Mouse (Mus musculus): ENCODE data around the gene Ell. TPM values are rescaled to one million over a fixed set of nuclear protein-coding genes. Genes with fewer than 3 reads are reported as not detected.

The Ell gene
- polyA plus RNA-seq, 1 experiment from 2014 or later, result 13.5 TPM

DNA sequence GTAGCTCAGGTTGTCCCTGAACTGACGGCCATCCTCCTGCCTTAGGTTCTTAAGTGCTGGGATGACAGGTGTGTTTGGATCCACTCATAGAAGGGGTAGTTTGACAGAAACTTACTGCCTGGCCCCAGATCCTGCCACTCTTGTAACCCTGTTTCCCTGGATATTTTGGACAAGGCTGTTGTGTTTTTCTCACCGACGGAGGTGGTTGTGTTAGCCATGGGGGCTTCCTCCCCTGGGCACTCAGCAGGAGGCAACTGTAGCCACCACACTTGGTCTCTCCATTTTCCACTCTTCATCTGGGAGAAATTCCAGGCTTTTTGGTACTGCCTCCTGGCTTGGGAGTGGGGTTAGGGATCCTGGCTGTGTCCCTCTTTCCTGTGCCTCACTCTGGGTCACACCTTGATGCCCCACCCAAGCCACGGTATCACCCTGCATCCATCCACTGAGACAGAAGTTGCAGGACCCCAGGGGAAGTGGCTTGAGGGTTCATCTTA lies 803 bp downstream of the Ell start:
- Histone ChIP-seq H3K4me1 (replicated peaks) (peaks cover 47% of the 10 kb centered on the region), H3K9me3 (replicated peaks) (no peaks in the 10 kb centered on the region), H3K9ac (peak overlapping the region; percentile 97), H3K4me3 (peak overlapping the region; percentile 92), H3K36me3 (peaks cover 22% of the 10 kb centered on the region), H3K27me3 (replicated peaks) (no peaks in the 10 kb centered on the region), H3K4me2 (peak overlapping the region; percentile 97), H3K27ac (ENCODE audit: poor library complexity, severe bottlenecking) (peak overlapping the region; percentile 94)
- no peak for ATAC-seq (ENCODE audit: insufficient number of reproducible peaks, low FRiP score)
- 4% methylated on average over 4 of the region's 4 CpGs for WGBS

DNA sequence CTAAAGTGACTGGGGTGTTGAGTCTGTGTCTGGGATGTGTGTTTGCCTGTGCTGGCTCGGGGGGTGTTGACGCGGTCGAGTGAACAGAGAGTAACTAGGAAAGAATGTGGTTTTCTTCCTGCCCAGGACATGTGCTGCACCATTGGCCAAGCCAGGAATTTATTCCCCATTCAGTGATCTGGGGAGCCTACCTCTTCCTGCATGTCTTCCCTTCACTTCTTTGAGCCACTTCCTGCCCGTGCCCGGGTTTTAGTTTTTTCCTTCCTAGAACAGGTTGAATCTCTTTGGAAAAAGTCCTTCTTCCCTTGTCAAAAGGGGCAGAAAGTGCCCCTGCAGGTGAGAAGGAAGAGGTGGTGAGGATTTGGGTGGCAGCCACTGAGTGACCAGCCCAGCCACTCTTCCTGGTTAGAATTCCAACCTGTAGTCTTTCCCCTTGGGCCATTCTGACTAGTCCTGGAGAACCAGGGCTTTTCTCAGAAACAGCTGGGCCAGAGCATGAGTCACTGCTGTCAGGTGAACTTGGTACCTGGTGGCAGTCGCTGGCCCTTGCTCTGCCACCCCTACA lies 1.3 kb downstream of the Ell start:
- WGBS, result 37% methylated on average over 7 of the region's 7 CpGs
- H3K4me3 ChIP-seq, result peak overlapping the region; percentile 92
- peak overlapping the region; percentile 97 for H3K9ac ChIP-seq
- H3K27me3 ChIP-seq (replicated peaks), result no peaks in the 10 kb centered on the region
- peaks cover 50% of the 10 kb centered on the region for H3K4me1 ChIP-seq (replicated peaks)
- ATAC-seq (ENCODE audit: insufficient number of reproducible peaks, low FRiP score), result no peak
- peaks cover 20% of the 10 kb centered on the region for H3K36me3 ChIP-seq
- no peaks in the 10 kb centered on the region for H3K9me3 ChIP-seq (replicated peaks)
- peak overlapping the region; percentile 94 for H3K27ac ChIP-seq (ENCODE audit: poor library complexity, severe bottlenecking)
- peak overlapping the region; percentile 97 for H3K4me2 ChIP-seq

DNA sequence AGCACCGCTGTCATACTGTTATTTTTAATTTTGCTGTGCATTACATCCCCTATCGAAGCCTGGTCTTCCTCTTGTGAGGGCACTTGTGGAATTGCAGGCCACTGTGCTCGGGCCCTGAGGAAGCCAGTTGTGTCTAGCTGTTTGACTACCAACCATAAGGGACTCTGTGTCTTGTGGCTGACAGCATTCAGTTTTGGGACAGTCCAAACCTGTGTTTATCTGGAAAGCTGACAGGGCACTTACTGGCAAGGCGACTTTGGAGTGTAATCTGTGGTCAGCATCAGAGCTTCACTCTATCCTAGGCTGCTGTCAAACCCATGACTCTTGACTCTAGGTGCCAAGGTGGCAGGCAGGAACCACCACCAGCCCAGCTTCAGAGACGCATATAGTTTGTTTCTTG lies 1.8 kb downstream of the Ell start:
- Histone ChIP-seq H3K9me3 (replicated peaks) (no peaks in the 10 kb centered on the region), H3K27ac (ENCODE audit: poor library complexity, severe bottlenecking) (peak overlapping the region; percentile 94; the same call in 1 of the 2 replicates)
- WGBS, result 69% methylated on average over 5 of the region's 5 CpGs

DNA sequence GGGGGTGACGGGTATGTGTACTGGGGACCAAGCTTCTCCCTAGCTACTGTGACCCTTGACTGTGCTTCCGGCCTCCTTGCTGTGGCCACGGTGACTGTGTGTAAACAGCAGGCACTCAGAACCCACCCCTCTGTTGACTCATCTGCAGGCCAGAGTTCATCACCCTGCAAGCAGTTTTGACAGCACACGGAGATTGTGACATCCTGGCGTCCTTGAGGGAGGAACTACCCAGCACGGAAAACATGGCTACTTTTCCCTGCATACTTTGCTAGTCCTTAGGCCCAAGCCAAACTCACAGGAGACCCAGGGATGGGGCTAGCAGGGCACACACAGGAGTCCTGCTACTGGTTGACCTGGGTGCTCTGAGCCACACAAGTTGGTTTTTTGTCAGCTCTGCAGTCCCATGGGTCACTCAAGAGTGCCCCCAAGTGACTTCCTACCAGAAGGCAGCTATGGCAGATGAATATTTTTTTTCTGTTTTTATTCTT lies 5.0 kb downstream of the Ell start:
- peaks cover 4% of the 10 kb centered on the region; the same call in 1 of the 2 replicates for H3K36me3 ChIP-seq
- no peaks in the 10 kb centered on the region for H3K27me3 ChIP-seq (replicated peaks)
- no peak overlapping the region for H3K4me3 ChIP-seq
- 46% methylated on average over 6 of the region's 6 CpGs for WGBS
- H3K4me2 ChIP-seq, result no peak overlapping the region
- H3K27ac ChIP-seq (ENCODE audit: poor library complexity, severe bottlenecking), result peak overlapping the region; percentile 34; the same call in 1 of the 2 replicates
- no peak overlapping the region for H3K9ac ChIP-seq
- peaks cover 63% of the 10 kb centered on the region for H3K4me1 ChIP-seq (replicated peaks)
- ATAC-seq (ENCODE audit: insufficient number of reproducible peaks, low FRiP score), result no peak
- no peaks in the 10 kb centered on the region for H3K9me3 ChIP-seq (replicated peaks)

More for the DNA sequence above, 1.8 kb downstream of the Ell start:
- peaks cover 50% of the 10 kb centered on the region for H3K4me1 ChIP-seq (replicated peaks)
- H3K4me2 ChIP-seq, result peak overlapping the region; percentile 97
- no peak for ATAC-seq (ENCODE audit: insufficient number of reproducible peaks, low FRiP score)
- no peaks in the 10 kb centered on the region for H3K27me3 ChIP-seq (replicated peaks)
- peaks cover 16% of the 10 kb centered on the region for H3K36me3 ChIP-seq
- H3K4me3 ChIP-seq, result peak overlapping the region; percentile 92
- peak overlapping the region; percentile 97 for H3K9ac ChIP-seq

DNA sequence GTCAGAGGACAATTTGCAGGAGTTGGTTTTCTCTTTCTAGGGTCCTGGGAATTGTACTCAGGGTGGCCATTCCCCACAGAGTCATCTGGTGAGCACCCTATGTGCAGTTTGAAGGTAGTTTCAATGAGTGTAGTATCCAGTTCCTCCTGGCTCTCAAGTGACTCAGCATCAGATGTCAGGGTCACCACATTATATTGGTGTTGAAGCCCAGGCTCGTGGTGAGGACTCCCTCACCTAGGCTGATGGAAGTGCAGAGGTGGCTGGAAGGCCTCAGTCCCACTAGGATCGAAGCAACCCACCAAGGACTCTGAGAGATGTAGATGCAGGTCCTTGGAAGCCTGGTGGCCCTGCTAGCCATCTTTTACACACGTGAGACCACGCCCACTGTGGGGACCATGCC lies 7.2 kb downstream of the Ell start:
- no peak for ATAC-seq (ENCODE audit: insufficient number of reproducible peaks, low FRiP score)

DNA sequence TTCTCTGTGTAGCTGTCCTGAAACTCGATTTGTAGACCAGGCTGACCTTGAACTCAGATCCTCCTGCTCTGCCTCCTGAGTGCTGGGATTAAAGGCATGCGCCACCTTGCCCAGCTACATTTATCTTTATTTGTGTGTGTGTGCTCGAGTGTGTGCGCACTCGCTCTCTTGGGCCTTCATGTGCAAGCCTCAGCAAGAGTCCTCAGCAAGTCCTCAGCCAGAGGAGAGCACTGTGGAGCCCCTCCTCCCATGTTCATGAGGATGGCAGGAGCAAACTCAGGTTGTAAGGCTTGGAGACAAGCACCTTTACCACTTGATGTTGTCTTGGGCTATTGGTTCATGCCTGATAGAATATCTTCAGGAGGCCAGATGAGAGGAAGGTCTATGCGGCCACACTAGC lies 8.5 kb downstream of the Ell start:
- 89% methylated on average over 6 of the region's 6 CpGs for WGBS
- H3K9ac ChIP-seq, result no peak overlapping the region
- no peaks in the 10 kb centered on the region for H3K9me3 ChIP-seq (replicated peaks)
- no peaks in the 10 kb centered on the region for H3K27me3 ChIP-seq (replicated peaks)
- peaks cover 65% of the 10 kb centered on the region for H3K4me1 ChIP-seq (replicated peaks)
- H3K4me3 ChIP-seq, result no peak overlapping the region
- H3K4me2 ChIP-seq, result no peak overlapping the region
- H3K27ac ChIP-seq (ENCODE audit: poor library complexity, severe bottlenecking), result 0 out of 2 replicates have a peak overlapping the region, but pooled peaks have one; percentile 16
- peaks cover 4% of the 10 kb centered on the region; the same call in 1 of the 2 replicates for H3K36me3 ChIP-seq
- no peak for ATAC-seq (ENCODE audit: insufficient number of reproducible peaks, low FRiP score)

More for the DNA sequence above, 7.2 kb downstream of the Ell start:
- Histone ChIP-seq H3K4me3 (no peak overlapping the region), H3K9ac (no peak overlapping the region), H3K4me1 (replicated peaks) (peaks cover 56% of the 10 kb centered on the region), H3K27ac (ENCODE audit: poor library complexity, severe bottlenecking) (no peak overlapping the region), H3K36me3 (peaks cover 4% of the 10 kb centered on the region; the same call in 1 of the 2 replicates), H3K4me2 (no peak overlapping the region), H3K27me3 (replicated peaks) (no peaks in the 10 kb centered on the region), H3K9me3 (replicated peaks) (no peaks in the 10 kb centered on the region)
- 77% methylated on average over 4 of the region's 4 CpGs for WGBS

DNA sequence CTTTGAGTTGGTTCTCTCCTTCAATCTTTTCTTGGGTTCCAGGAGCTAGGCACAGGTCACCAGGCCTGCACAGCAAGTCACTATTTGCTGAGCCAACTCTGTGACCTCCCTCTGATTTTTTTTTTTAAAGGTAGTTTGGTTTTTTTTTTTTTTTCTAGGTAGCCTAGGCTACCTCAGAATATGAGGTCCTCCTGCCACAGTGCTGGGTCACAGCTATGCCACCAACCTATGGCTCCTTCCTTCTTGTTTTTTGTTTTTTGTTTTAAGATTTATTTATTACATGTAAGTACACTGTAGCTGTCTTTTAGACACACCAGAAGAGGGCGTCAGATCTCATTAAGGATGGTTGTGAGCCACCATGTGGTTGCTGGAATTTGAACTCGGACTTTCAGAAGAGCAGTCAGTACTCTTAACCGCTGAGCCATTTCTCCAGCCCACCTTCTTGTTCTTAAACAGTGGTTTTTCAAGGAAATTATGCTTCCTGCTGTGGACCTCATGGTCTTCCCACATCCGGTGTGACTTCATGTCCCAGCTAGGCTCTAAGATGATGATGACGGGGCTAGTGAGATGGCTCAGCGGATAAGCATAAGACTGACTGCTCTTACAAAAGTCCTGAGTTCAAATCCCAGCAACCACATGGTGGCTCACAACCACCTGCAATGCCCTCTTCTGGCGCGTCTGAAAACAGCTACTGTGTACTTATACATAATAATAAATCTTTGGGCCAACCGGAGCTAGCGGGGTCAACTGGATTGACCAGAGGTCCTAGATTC lies 10.3 kb downstream of the Ell start:
- no peaks in the 10 kb centered on the region for H3K9me3 ChIP-seq (replicated peaks)

DNA sequence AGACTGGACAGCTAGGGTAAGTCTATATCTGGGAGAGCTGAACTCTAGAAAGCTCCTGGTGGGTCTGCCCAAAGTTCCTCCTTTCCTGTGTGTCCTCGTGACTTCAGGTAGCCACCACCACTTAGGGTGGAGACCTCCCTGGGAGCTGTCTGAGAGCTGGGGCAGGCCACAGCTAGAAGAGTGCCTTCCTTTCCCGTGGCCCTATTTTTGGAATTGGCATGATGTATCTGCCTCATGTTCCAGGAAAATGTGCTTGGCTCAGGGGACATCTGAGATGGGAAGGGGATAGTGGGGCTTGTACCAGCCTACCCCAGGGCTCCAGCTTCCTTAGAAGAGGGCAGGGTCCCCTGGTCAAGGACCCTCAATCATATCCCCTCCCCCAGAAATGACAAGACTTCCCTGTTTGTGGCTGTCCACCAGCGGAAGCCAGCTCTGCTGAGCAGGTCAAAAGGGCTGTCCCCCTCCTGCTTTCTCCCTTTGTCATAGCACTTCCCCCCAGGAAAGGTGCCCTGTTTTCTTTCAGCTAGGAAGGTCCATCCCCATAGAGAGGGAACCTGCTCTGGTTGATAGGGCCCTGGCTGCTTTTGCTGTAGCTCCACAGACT lies 12.4 kb downstream of the Ell start:
- no peak overlapping the region for H3K9ac ChIP-seq
- peaks cover 60% of the 10 kb centered on the region for H3K4me1 ChIP-seq (replicated peaks)
- peak overlapping the region; percentile 49 for H3K27ac ChIP-seq (ENCODE audit: poor library complexity, severe bottlenecking)
- ATAC-seq (ENCODE audit: insufficient number of reproducible peaks, low FRiP score), result 0 out of 2 replicates have a peak, but pooled peaks have one; percentile 17
- H3K4me3 ChIP-seq, result no peak overlapping the region
- H3K9me3 ChIP-seq (replicated peaks), result no peaks in the 10 kb centered on the region
- no peaks in the 10 kb centered on the region for H3K27me3 ChIP-seq (replicated peaks)
- H3K36me3 ChIP-seq, result peaks cover 4% of the 10 kb centered on the region; the same call in 1 of the 2 replicates
- peak overlapping the region; percentile 10; the same call in 1 of the 2 replicates for H3K4me2 ChIP-seq
- 38% methylated on average over 3 of the region's 3 CpGs for WGBS

More for the DNA sequence above, 10.3 kb downstream of the Ell start:
- Histone ChIP-seq H3K4me3 (no peak overlapping the region), H3K27ac (ENCODE audit: poor library complexity, severe bottlenecking) (no peak overlapping the region), H3K27me3 (replicated peaks) (no peaks in the 10 kb centered on the region), H3K4me1 (replicated peaks) (peaks cover 66% of the 10 kb centered on the region), H3K4me2 (no peak overlapping the region), H3K36me3 (peaks cover 4% of the 10 kb centered on the region; the same call in 1 of the 2 replicates), H3K9ac (no peak overlapping the region)
- 88% methylated on average over 10 of the region's 10 CpGs for WGBS
- ATAC-seq (ENCODE audit: insufficient number of reproducible peaks, low FRiP score), result no peak

DNA sequence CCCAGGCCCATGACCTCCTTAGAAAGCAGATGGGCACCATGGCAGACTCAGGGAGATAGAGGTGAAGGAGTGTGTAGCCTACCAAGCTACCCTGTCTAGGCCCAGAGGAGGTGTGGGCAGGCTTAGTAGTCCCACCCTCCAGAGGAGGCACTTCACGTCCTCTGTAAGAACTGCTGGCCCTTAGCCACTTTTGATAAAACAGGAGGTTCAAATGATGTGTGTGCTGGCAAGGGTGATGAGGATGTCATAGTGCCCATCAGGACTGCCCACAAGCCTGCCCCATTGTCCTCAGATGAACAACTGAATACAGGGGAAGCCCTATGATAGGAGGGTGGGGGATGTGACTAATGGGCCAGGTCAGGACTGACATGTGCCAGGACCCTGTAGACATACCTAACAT lies 13.6 kb downstream of the Ell start:
- H3K4me1 ChIP-seq (replicated peaks), result peaks cover 64% of the 10 kb centered on the region
- H3K9me3 ChIP-seq (replicated peaks), result no peaks in the 10 kb centered on the region
- no peaks in the 10 kb centered on the region for H3K27me3 ChIP-seq (replicated peaks)
- WGBS, result 4% methylated on average over 1 of the region's 1 CpGs
- peak overlapping the region; percentile 75; the same call in 1 of the 2 replicates for H3K27ac ChIP-seq (ENCODE audit: poor library complexity, severe bottlenecking)
- H3K36me3 ChIP-seq, result peaks cover 4% of the 10 kb centered on the region; the same call in 1 of the 2 replicates
- H3K4me2 ChIP-seq, result no peak overlapping the region
- peak; percentile 29; the same call in 1 of the 2 replicates for ATAC-seq (ENCODE audit: insufficient number of reproducible peaks, low FRiP score)
- 0 out of 2 replicates have a peak overlapping the region, but pooled peaks have one; percentile 46 for H3K9ac ChIP-seq
- no peak overlapping the region for H3K4me3 ChIP-seq

DNA sequence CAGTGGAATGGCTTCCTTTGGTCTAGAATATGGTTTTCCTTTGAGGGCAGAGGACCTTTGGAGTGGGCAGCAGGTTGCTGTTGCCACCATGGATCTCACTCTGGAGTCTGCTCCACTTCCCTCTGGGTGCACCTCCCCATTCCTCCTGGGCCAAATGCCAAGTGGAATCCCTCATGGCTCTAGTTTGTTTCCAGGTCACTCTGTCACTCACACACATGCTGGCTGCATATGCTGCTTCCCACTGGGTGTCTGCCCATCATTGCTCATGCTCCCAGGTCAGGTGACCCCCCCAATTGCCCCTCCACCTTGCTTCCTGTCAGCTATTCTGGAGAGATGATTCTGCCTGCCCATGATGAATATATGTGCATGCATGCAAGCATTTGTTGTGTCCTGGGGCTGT lies 14.5 kb downstream of the Ell start:
- H3K36me3 ChIP-seq, result peaks cover 4% of the 10 kb centered on the region; the same call in 1 of the 2 replicates
- peak overlapping the region; percentile 75 for H3K27ac ChIP-seq (ENCODE audit: poor library complexity, severe bottlenecking)
- no peak overlapping the region for H3K4me2 ChIP-seq
- no peaks in the 10 kb centered on the region for H3K9me3 ChIP-seq (replicated peaks)
- ATAC-seq (ENCODE audit: insufficient number of reproducible peaks, low FRiP score), result 0 out of 2 replicates have a peak, but pooled peaks have one; percentile 30
- H3K4me1 ChIP-seq (replicated peaks), result peaks cover 65% of the 10 kb centered on the region
- no peak overlapping the region for H3K4me3 ChIP-seq
- no peaks in the 10 kb centered on the region for H3K27me3 ChIP-seq (replicated peaks)
- H3K9ac ChIP-seq, result no peak overlapping the region; the same call in 1 of the 2 replicates

All from heart, embryonic 12.5 days (tissue).